Mouse (Mus musculus) myocyte (in vitro differentiated cells): Measurements from ENCODE around the gene Racgap1. TPM values are rescaled to one million over a fixed set of nuclear protein-coding genes. Genes with fewer than 3 reads are reported as not detected.

ENCODE experiments used
- H3K27me3 ChIP-seq: one replicate; pipeline ENCODE4 v1.6.1; 2011; ENCODE audit not compliant: control insufficient read depth, insufficient read depth, insufficient read length
- H3K36me3 ChIP-seq: one replicate; pipeline ENCODE4 v1.6.1; 2011; ENCODE audit not compliant: control insufficient read depth, insufficient read depth
- H3K4me2 ChIP-seq: one replicate; pipeline ENCODE4 v1.6.1; 2011; ENCODE audit warnings: low read depth, control low read depth
- H3K4me3 ChIP-seq: one replicate; pipeline ENCODE4 v1.5.1; 2011; ENCODE audit warnings: mild to moderate bottlenecking, control low read depth, moderate library complexity
- H3K79me2 ChIP-seq: one replicate; pipeline ENCODE4 v1.6.1; 2011; ENCODE audit not compliant: control insufficient read depth, insufficient read depth
- H3ac ChIP-seq: one replicate; pipeline ENCODE4 v1.6.1; 2011; ENCODE audit not compliant: control insufficient read depth, insufficient read length
- CEBPB ChIP-seq: IDR thresholded peaks from 2 replicates; pipeline ENCODE4 v1.6.1; 2011; ENCODE audit warnings: mild to moderate bottlenecking, moderate library complexity; ENCODE audit not compliant: poor library complexity, insufficient read depth, severe bottlenecking
- E2F4 ChIP-seq: IDR thresholded peaks from one replicate; pipeline ENCODE4 v1.6.1; 2011; ENCODE audit warnings: mild to moderate bottlenecking, control low read depth, moderate library complexity; ENCODE audit not compliant: insufficient read depth
- MAX ChIP-seq: IDR thresholded peaks from one replicate; pipeline ENCODE4 v1.6.1; 2011; ENCODE audit warnings: low read depth, mild to moderate bottlenecking, control low read depth
- MYOD1 ChIP-seq, 3 experiments: IDR thresholded peaks; one replicate each; pipeline ENCODE4 v1.6.1; 2011; ENCODE audit warnings: control low read depth in 2 of 3, low read depth in 2 of 3, mild to moderate bottlenecking in 2 of 3, moderate library complexity in 1 of 3; ENCODE audit not compliant: insufficient read length in 2 of 3, control insufficient read depth in 1 of 3
- MYOG ChIP-seq, 3 experiments: IDR thresholded peaks; one replicate each; pipeline ENCODE4 v1.6.1; 2011; ENCODE audit warnings: control low read depth in 2 of 3, low read depth in 2 of 3, mild to moderate bottlenecking in 2 of 3; ENCODE audit not compliant: insufficient read length in 2 of 3, control insufficient read depth in 1 of 3, insufficient read depth in 1 of 3
- POLR2A ChIP-seq: IDR thresholded peaks from one replicate; pipeline ENCODE4 v1.6.1; 2011; ENCODE audit warnings: low read depth, mild to moderate bottlenecking, control low read depth, moderate library complexity; ENCODE audit not compliant: insufficient read length
- POLR2AphosphoS2 ChIP-seq: IDR thresholded peaks from one replicate; pipeline ENCODE4 v1.6.1; 2011; ENCODE audit warnings: low read depth, control low read depth; ENCODE audit not compliant: insufficient read length
- REST ChIP-seq: IDR thresholded peaks from one replicate; pipeline ENCODE4 v1.6.1; 2011; ENCODE audit warnings: mild to moderate bottlenecking, control low read depth, moderate library complexity; ENCODE audit not compliant: insufficient read depth, insufficient read length
- SRF ChIP-seq: IDR thresholded peaks from one replicate; pipeline ENCODE4 v1.6.1; 2011; ENCODE audit warnings: low read depth; ENCODE audit not compliant: control insufficient read depth, insufficient read length
- TCF12 ChIP-seq: IDR thresholded peaks from one replicate; pipeline ENCODE4 v1.6.1; 2011; ENCODE audit warnings: mild to moderate bottlenecking, control low read depth; ENCODE audit not compliant: poor library complexity, insufficient read depth, severe bottlenecking
- TCF3 ChIP-seq: IDR thresholded peaks from one replicate; pipeline ENCODE4 v1.6.1; 2011; ENCODE audit warnings: low read depth, control low read depth; ENCODE audit not compliant: insufficient read length
- USF1 ChIP-seq: IDR thresholded peaks from one replicate; pipeline ENCODE4 v1.6.1; 2011; ENCODE audit warnings: low read depth, mild to moderate bottlenecking, control low read depth, moderate library complexity
- polyA plus RNA-seq: library from polyadenylated mRNA; unstranded; fragments of >200 nt; fragmentation: generic; extraction: Trizol; gene quantifications from one replicate; pipeline ENCODE4 v1.2.1, GENCODE M21; 2012; ENCODE audit warnings: missing spikeins

Gene Racgap1
- polyA plus RNA-seq, 1 experiment: 99.0 TPM

GRCm38 (mm10) chr15:99658437-99658836 lies 7.0 kb upstream of the Racgap1 start:
- no peaks in the 10 kb centered on the region for H3K27me3 ChIP-seq
- no peak overlapping the region for H3K4me2 ChIP-seq
- H3K36me3 ChIP-seq: no peaks in the 10 kb centered on the region

GRCm38 (mm10) chr15:99655956-99656355 lies 4.5 kb upstream of the Racgap1 start:
- TF ChIP-seq TCF3: no peak
- TF ChIP-seq POLR2A: no peak
- TF ChIP-seq USF1: no peak
- no peak for TF ChIP-seq TCF12
- no peak for TF ChIP-seq MYOG (IDR thresholded peaks at IDR 0.05; ENCODE audit: control insufficient read depth in 1 of 3, insufficient read depth in 1 of 3, insufficient read length in 2 of 3, low read depth in 2 of 3)
- TF ChIP-seq MAX: no peak
- TF ChIP-seq POLR2AphosphoS2: no peak
- TF ChIP-seq MYOD1 (IDR thresholded peaks at IDR 0.05; ENCODE audit: control insufficient read depth in 1 of 3, insufficient read length in 2 of 3, low read depth in 2 of 3): no peak
- no peak for TF ChIP-seq SRF
- no peak for TF ChIP-seq REST
- Histone ChIP-seq H3K4me2 (no peak overlapping the region), H3ac (no peak overlapping the region), H3K27me3 (no peaks in the 10 kb centered on the region), H3K4me3 (no peak overlapping the region), H3K79me2 (peaks cover 2% of the 10 kb centered on the region), H3K36me3 (no peaks in the 10 kb centered on the region)

More at GRCm38 (mm10) chr15:99658437-99658836, 7.0 kb upstream of the Racgap1 start:
- no peaks in the 10 kb centered on the region for H3K79me2 ChIP-seq
- no peak for TF ChIP-seq E2F4
- TF ChIP-seq CEBPB: no peak
- TF ChIP-seq USF1: no peak
- no peak for TF ChIP-seq REST
- no peak for TF ChIP-seq MAX
- no peak for TF ChIP-seq SRF
- no peak for TF ChIP-seq POLR2A
- no peak for TF ChIP-seq TCF12
- no peak overlapping the region for H3K4me3 ChIP-seq
- H3ac ChIP-seq: no peak overlapping the region

- Histone ChIP-seq H3K36me3 (no peaks in the 10 kb centered on the region), H3K4me3 (no peak overlapping the region), H3K4me2 (no peak overlapping the region), H3K27me3 (no peaks in the 10 kb centered on the region), H3K79me2 (peaks cover 23% of the 10 kb centered on the region), H3ac (no peak overlapping the region)
- TF ChIP-seq CEBPB: no peak
- no peak for TF ChIP-seq SRF
- no peak for TF ChIP-seq REST
- no peak for TF ChIP-seq MAX
- TF ChIP-seq TCF12: no peak
- TF ChIP-seq E2F4: no peak
- no peak for TF ChIP-seq POLR2AphosphoS2
- TF ChIP-seq MYOG (IDR thresholded peaks at IDR 0.05; ENCODE audit: control insufficient read depth in 1 of 3, insufficient read depth in 1 of 3, insufficient read length in 2 of 3, low read depth in 2 of 3): no peak
- no peak for TF ChIP-seq MYOD1 (IDR thresholded peaks at IDR 0.05; ENCODE audit: control insufficient read depth in 1 of 3, insufficient read length in 2 of 3, low read depth in 2 of 3)
- no peak for TF ChIP-seq TCF3
- no peak for TF ChIP-seq POLR2A
- no peak for TF ChIP-seq USF1
Observed at GRCm38 (mm10) chr15:99653876-99654275, 2.4 kb upstream of the Racgap1 start.

GRCm38 (mm10) chr15:99653291-99653690 lies 1.8 kb upstream of the Racgap1 start:
- TF ChIP-seq MYOD1 (IDR thresholded peaks at IDR 0.05; ENCODE audit: control insufficient read depth in 1 of 3, insufficient read length in 2 of 3, low read depth in 2 of 3) (no peak), USF1 (no peak), E2F4 (no peak), CEBPB (no peak), POLR2AphosphoS2 (no peak), TCF3 (no peak), MYOG (IDR thresholded peaks at IDR 0.05; ENCODE audit: control insufficient read depth in 1 of 3, insufficient read depth in 1 of 3, insufficient read length in 2 of 3, low read depth in 2 of 3) (no peak), SRF (no peak), REST (no peak), TCF12 (no peak), MAX (no peak), POLR2A (no peak)
- Histone ChIP-seq H3ac (no peak overlapping the region), H3K36me3 (no peaks in the 10 kb centered on the region), H3K4me2 (no peak overlapping the region), H3K4me3 (no peak overlapping the region), H3K79me2 (peaks cover 29% of the 10 kb centered on the region), H3K27me3 (no peaks in the 10 kb centered on the region)
